Mouse (Mus musculus): ENCODE results near the gene Gsta3. TPM values are rescaled to one million over a fixed set of nuclear protein-coding genes. Genes with fewer than 3 reads are reported as not detected.
A peak's percentile ranks its signal among the peaks of the same experiment; 100 is the strongest.
"Not testable (repeated sequence)": the region's sequence is repeated elsewhere in the genome, so short reads cannot be mapped to it uniquely, and the experiment has no call there.

Gsta3 gene
- total RNA-seq, 1 experiment, result 11.7 TPM

GRCm38 (mm10) chr1:21262401-21262800 is 22.0 kb downstream of the Gsta3 start:
- H3K4me3 ChIP-seq (ENCODE audit: insufficient read depth in 1 of 2, low read depth in 1 of 2, low read length in 2 of 2, poor library complexity in 1 of 2, severe bottlenecking in 1 of 2), result no peak overlapping the region
- in situ Hi-C loops (cut with MboI; ENCODE audit: low sequenced_read_pairs in 2 of 2, unreplicated experiment in 2 of 2), result no loop called here
- H3K9ac ChIP-seq (ENCODE audit: insufficient read depth, low read depth, low read length, poor library complexity, severe bottlenecking), result no peak overlapping the region
- TF ChIP-seq ZNF384 (IDR thresholded peaks at IDR 0.05; ENCODE audit: low read depth, low read length), result no peak
- no peak for TF ChIP-seq ZC3H11A (IDR thresholded peaks at IDR 0.05; ENCODE audit: borderline replicate concordance, low read depth, low read length)
- TF ChIP-seq CHD2 (IDR thresholded peaks at IDR 0.05; ENCODE audit: low read depth, low read length), result no peak
- no peak for TF ChIP-seq MAFK (IDR thresholded peaks at IDR 0.05; ENCODE audit: insufficient read depth, low read depth, low read length)
- H3K27ac ChIP-seq (ENCODE audit: insufficient read depth, low read depth, low read length, poor library complexity, severe bottlenecking), result no peak overlapping the region
- peaks cover 2 to 7% of the 10 kb centered on the region in 2 experiments; a peak in 3 of 4 replicates for H3K4me1 ChIP-seq (ENCODE audit: control insufficient read depth in 2 of 2, insufficient read depth in 2 of 2, low read length in 2 of 2, poor library complexity in 1 of 2)
- H3K36me3 ChIP-seq (ENCODE audit: control insufficient read depth, insufficient read depth, low read length, poor library complexity, severe bottlenecking), result no peaks in the 10 kb centered on the region
- H3K9me3 ChIP-seq (ENCODE audit: control insufficient read depth, insufficient read depth, low read depth, low read length), result no peaks in the 10 kb centered on the region
- DNase-seq (ENCODE audit: low read depth, low spot score), result no peak

- Histone ChIP-seq H3K9ac (ENCODE audit: insufficient read depth, low read depth, low read length, poor library complexity, severe bottlenecking) (no peak overlapping the region), H3K36me3 (ENCODE audit: control insufficient read depth, insufficient read depth, low read length, poor library complexity, severe bottlenecking) (no peaks in the 10 kb centered on the region), H3K27ac (ENCODE audit: insufficient read depth, low read depth, low read length, poor library complexity, severe bottlenecking) (no peak overlapping the region), H3K9me3 (ENCODE audit: control insufficient read depth, insufficient read depth, low read depth, low read length) (no peaks in the 10 kb centered on the region), H3K4me3 (ENCODE audit: insufficient read depth in 1 of 2, low read depth in 1 of 2, low read length in 2 of 2, poor library complexity in 1 of 2, severe bottlenecking in 1 of 2) (no peak overlapping the region), H3K4me1 (ENCODE audit: control insufficient read depth in 2 of 2, insufficient read depth in 2 of 2, low read length in 2 of 2, poor library complexity in 1 of 2) (peaks cover 2% of the 10 kb centered on the region in 2 experiments; a peak in 2 of 4 replicates)
- DNase-seq (ENCODE audit: low read depth, low spot score), result no peak
- TF ChIP-seq ZNF384 (IDR thresholded peaks at IDR 0.05; ENCODE audit: low read depth, low read length) (no peak), CHD2 (IDR thresholded peaks at IDR 0.05; ENCODE audit: low read depth, low read length) (no peak), ZC3H11A (IDR thresholded peaks at IDR 0.05; ENCODE audit: borderline replicate concordance, low read depth, low read length) (no peak), MAFK (IDR thresholded peaks at IDR 0.05; ENCODE audit: insufficient read depth, low read depth, low read length) (no peak), HCFC1 (IDR thresholded peaks at IDR 0.05; ENCODE audit: borderline replicate concordance, insufficient read depth, low read length) (no peak)
- in situ Hi-C loops (cut with MboI; ENCODE audit: low sequenced_read_pairs in 2 of 2, unreplicated experiment in 2 of 2), result no loop called here
Measured at GRCm38 (mm10) chr1:21263986-21264385, 23.6 kb downstream of the Gsta3 start.

DNA sequence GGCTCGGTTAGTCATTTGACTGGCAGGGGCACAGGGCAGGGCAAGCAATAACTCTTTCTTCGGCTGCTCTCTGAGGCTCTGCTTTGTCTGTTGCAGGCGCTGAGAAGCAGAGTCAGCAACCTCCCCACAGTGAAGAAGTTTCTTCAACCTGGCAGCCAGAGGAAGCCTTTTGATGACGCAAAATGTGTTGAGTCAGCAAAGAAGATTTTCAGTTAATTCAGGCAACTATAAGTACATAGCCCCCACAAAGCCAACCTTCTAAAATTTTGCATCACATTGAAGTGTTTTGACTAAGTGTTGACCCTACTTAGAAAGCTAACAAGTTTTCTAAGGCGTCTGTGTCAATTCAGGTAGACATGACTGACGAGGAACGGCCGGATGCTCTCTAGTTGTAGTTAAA is 24.4 kb downstream of the Gsta3 start:
- no peaks in the 10 kb centered on the region for H3K36me3 ChIP-seq (ENCODE audit: control insufficient read depth, insufficient read depth, low read length, poor library complexity, severe bottlenecking)
- no peaks in the 10 kb centered on the region for H3K9me3 ChIP-seq (ENCODE audit: control insufficient read depth, insufficient read depth, low read depth, low read length)
- H3K9ac ChIP-seq (ENCODE audit: insufficient read depth, low read depth, low read length, poor library complexity, severe bottlenecking), result no peak overlapping the region
- no peak overlapping the region for H3K4me3 ChIP-seq (ENCODE audit: insufficient read depth in 1 of 2, low read depth in 1 of 2, low read length in 2 of 2, poor library complexity in 1 of 2, severe bottlenecking in 1 of 2)
- in situ Hi-C loops (cut with MboI; ENCODE audit: low sequenced_read_pairs in 2 of 2, unreplicated experiment in 2 of 2), result no loop called here
- H3K4me1 ChIP-seq (ENCODE audit: control insufficient read depth in 2 of 2, insufficient read depth in 2 of 2, low read length in 2 of 2, poor library complexity in 1 of 2), result peaks cover 2% of the 10 kb centered on the region in 2 experiments; a peak in 1 of 4 replicates
- TF ChIP-seq CHD2 (IDR thresholded peaks at IDR 0.05; ENCODE audit: low read depth, low read length), result no peak
- TF ChIP-seq ZNF384 (IDR thresholded peaks at IDR 0.05; ENCODE audit: low read depth, low read length), result no peak
- peak; percentile 76 for TF ChIP-seq MAFK (IDR thresholded peaks at IDR 0.05; ENCODE audit: insufficient read depth, low read depth, low read length)
- DNase-seq (ENCODE audit: low read depth, low spot score), result no peak
- no peak overlapping the region for H3K27ac ChIP-seq (ENCODE audit: insufficient read depth, low read depth, low read length, poor library complexity, severe bottlenecking)

DNA sequence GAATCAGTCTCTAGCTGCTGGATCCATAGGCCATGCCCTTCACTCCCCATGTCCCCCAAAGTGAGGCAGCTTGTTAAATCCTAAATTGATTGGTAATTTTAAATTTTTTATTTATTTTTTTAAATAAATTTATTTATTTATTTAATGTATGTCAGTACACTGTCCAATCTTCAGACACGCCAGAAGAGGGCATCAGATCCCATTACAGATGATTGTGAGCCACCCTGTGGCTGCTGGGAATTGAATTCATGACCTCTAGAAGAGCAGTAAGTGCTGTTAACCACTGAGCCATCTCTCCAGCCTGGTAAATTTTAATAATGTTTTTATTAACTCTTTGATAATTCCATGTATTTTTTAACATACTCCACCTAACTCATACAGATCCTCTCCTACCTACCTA is 26.4 kb downstream of the Gsta3 start:
- Histone ChIP-seq H3K4me3 (ENCODE audit: insufficient read depth in 1 of 2, low read depth in 1 of 2, low read length in 2 of 2, poor library complexity in 1 of 2, severe bottlenecking in 1 of 2) (no peak overlapping the region), H3K4me1 (ENCODE audit: control insufficient read depth in 2 of 2, insufficient read depth in 2 of 2, low read length in 2 of 2, poor library complexity in 1 of 2) (no peaks in the 10 kb centered on the region), H3K36me3 (ENCODE audit: control insufficient read depth, insufficient read depth, low read length, poor library complexity, severe bottlenecking) (no peaks in the 10 kb centered on the region), H3K9me3 (ENCODE audit: control insufficient read depth, insufficient read depth, low read depth, low read length) (no peaks in the 10 kb centered on the region), H3K27ac (ENCODE audit: insufficient read depth, low read depth, low read length, poor library complexity, severe bottlenecking) (no peak overlapping the region), H3K9ac (ENCODE audit: insufficient read depth, low read depth, low read length, poor library complexity, severe bottlenecking) (no peak overlapping the region)
- TF ChIP-seq ZC3H11A (IDR thresholded peaks at IDR 0.05; ENCODE audit: borderline replicate concordance, low read depth, low read length) (no peak), MAFK (IDR thresholded peaks at IDR 0.05; ENCODE audit: insufficient read depth, low read depth, low read length) (no peak), CHD2 (IDR thresholded peaks at IDR 0.05; ENCODE audit: low read depth, low read length) (no peak), ZNF384 (IDR thresholded peaks at IDR 0.05; ENCODE audit: low read depth, low read length) (no peak), HCFC1 (IDR thresholded peaks at IDR 0.05; ENCODE audit: borderline replicate concordance, insufficient read depth, low read length) (no peak)
- DNase-seq (ENCODE audit: low read depth, low spot score), result no peak
- in situ Hi-C loops (cut with MboI; ENCODE audit: low sequenced_read_pairs in 2 of 2, unreplicated experiment in 2 of 2), result no loop called here

DNA sequence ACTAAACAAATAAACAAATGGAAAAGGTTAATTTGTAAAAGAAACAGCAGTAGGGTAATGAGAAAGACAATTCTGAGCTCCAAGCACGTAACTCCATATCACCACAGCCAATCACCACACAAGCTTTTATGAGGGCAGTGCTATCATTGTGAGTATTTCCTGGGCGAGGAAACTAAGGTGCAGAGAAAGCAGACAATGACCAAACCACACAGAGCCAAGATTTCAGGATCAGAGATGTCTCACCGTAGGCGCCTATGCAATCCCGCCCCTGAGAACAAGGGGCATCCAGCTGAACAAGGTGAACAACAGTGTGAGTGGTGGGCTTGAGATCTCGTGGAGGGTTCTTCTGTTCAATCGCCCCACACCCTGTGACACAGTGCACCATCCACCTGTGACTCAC is 27.1 kb downstream of the Gsta3 start:
- in situ Hi-C loops (cut with MboI; ENCODE audit: low sequenced_read_pairs in 2 of 2, unreplicated experiment in 2 of 2), result not testable (repeated sequence)

More for the DNA sequence above, 27.1 kb downstream of the Gsta3 start:
- H3K9ac ChIP-seq (ENCODE audit: insufficient read depth, low read depth, low read length, poor library complexity, severe bottlenecking); H3K9me3 ChIP-seq (ENCODE audit: control insufficient read depth, insufficient read depth, low read depth, low read length); DNase-seq (ENCODE audit: low read depth, low spot score); H3K36me3 ChIP-seq (ENCODE audit: control insufficient read depth, insufficient read depth, low read length, poor library complexity, severe bottlenecking); H3K4me3 ChIP-seq (ENCODE audit: insufficient read depth in 1 of 2, low read depth in 1 of 2, low read length in 2 of 2, poor library complexity in 1 of 2, severe bottlenecking in 1 of 2); H3K4me1 ChIP-seq (ENCODE audit: control insufficient read depth in 2 of 2, insufficient read depth in 2 of 2, low read length in 2 of 2, poor library complexity in 1 of 2); H3K27ac ChIP-seq (ENCODE audit: insufficient read depth, low read depth, low read length, poor library complexity, severe bottlenecking): not testable (repeated sequence)

Measured in ES-E14 (cell line).